Mouse (Mus musculus) kidney, postnatal 4 days (tissue): ENCODE results near the gene Hira.
"Not testable (repeated sequence)": the region's sequence is repeated elsewhere in the genome, so short reads cannot be mapped to it uniquely, and the experiment has no call there.

Experiments
- DNase-seq, 2 experiments: peaks; one replicate each; pipeline ENCODE4 v3.0.0; 2021; ENCODE audit warnings: mixed read lengths in 2 of 2

Hira gene

DNA sequence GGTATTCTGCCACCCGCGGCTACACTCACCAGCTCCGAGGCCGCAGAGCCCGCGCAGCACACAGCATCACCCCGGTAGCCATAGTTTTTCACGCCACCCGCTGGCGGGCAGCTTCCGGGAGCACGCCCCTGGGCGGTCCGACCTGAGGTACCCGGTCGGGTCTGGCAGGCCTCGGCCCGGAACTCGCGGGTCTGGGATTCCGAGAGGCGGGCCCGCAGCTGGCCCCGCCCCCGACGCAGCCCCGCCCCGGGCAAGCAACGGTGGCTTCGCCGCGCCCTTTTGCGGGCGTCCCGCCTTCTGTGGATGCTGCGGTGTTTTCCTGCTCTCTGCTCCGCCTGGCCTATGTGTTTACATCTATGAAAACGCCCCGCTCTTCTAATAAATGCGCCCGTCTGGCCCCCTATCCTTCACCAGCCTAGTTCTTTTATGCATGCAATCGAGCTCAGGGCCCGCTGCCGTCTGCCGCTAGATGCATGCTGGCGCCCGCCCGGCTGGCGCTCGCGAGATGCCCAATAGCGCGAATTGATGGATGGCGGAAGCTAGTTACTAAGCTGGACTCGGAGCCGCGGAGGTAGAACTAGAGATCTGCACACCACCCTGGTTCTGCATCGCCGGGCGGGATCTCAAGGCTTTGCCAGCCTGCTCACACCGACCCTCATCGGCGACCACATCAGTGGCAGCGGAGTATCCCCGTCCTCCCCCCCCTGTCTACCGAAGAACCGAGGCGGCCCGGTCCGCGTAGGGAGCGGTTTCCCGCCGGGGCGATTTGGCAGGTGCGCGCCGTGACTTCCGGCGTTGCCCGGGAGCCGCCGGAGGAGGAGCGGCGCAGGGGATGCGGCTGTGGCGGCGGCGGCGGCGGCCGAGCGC lies at the start of gene Hira, which contains the start of gene Mrpl40:
Gene Hira, plus strand, starts transcription at position 596 of the 867 bp plus-strand sequence.
Gene Mrpl40, minus strand, starts transcription at position 421 of the 867 bp plus-strand sequence.
- DNase-seq: peak; percentile 95 to 97

DNA sequence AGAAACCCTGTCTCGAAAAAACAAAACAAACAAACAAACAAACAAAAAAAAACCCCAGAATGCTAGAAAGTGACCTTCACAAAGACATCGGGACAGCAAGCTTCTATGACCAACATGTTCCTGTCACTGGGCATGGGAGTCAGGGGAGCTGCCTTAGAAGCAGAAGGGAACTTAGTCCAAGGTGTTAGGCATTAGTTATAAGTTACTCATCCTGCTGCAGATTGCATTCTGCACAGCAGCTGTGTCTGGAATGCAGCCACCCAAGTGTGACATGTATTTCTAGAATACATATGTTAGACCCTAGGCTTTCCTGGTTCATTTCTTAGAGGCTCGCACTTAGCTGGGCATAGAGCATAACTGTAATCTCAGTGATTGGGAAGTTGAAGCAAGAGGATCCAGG lies 48.2 kb upstream of the Hira start:
- peak; percentile 17 to 48 for DNase-seq

DNA sequence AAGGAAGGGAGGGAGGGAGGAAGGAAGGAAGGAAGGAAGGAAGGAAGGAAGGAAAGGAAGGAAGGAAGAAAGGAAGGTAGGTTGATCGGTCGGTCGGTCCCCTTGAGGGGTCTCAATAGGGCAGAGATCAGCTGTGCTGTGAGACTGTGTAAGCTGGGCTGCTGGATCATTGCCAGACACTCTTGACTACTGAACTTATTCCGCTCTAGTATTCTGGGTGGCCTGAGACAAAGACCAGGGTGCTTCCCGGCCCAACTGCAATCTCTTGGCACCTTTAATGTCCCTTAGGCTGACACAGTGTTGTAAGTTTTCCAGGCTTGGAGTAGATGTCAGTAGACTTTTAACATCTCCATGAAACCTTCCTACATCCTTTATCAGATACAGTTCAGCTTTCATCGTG lies 47.7 kb upstream of the Hira start:
- DNase-seq: peak; percentile 14 to 43

DNA sequence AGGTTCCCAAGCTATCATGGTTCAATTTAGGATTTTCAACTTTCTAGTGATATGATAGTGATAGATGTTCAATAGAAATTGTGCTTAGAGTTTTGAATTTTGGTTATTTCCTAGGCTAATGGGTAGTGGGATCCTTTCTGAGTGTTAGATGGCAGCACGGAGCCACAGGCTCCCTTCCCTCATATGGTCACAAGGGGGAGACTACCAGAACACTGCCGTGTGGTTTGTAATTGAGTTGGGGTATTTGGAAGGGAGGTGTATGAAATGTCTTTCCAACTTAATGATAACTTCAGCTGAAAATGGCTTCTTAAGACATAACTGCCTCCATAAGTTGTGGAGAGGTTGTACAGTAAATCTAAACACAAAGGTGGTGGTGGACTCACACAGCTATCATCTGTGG lies 43.4 kb upstream of the Hira start:
- no peak for DNase-seq

DNA sequence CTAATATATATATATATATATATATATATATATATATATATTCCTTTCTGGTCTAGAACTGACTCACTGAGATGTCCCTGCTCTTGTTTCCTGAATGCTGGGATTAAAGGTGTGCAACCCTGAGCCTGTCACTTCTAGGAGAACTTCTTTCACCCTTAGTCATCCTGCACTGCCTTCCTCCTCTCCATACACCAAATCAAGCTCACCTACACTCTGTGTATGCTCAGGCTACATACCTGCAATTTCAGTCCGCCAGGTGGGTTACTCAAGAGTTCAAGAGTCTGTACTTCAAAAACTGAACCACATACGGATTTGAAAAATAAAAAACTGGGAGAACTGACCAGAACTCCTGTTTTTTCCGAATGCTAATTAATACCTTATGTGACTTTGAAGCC lies 40.8 kb upstream of the Hira start:
- DNase-seq: no peak

DNA sequence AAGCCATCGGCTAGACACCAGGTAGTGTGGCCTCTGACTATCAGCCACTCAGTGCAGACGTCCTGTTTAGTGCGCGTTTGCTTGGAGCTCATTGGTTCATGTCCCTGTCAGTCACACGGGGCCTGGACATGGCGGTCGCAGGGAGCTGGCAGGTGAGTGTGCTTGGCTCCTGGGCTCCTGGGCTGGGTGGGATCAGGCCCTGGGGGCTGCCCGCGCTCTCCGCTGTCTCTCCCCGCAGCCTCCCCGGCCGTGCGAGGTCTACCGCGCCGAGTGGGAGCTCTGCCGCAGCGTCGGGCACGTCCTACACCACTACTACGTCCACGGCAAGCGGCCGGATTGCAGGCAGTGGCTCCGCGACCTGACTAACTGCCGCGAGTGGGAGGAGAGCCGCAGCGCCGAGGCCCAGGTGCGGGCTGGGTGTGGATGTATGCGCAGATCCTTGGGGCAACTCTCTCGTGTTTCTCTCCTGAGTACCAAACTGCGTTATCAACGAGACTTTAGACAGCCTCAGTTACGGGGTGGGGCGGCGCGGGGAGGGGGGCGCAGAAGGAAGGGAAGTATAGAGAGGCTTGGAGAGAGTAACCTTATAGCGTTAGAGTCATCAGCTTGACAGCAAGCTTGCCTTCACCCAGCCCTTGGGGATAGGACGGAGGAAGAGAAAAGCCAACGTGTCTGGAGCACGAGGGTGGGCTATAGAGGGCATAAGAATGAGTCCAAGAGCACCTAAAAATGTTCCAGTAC lies 40.2 kb upstream of the Hira start, which contains the start of the genes 2510002D24Rik and Gm28539:
Gene 2510002D24Rik, plus strand, starts transcription at position 111 of the 741 bp plus-strand sequence.
Gene Gm28539, plus strand, starts transcription at position 117 of the 741 bp plus-strand sequence.
- peak; percentile 96 to 98 for DNase-seq

DNA sequence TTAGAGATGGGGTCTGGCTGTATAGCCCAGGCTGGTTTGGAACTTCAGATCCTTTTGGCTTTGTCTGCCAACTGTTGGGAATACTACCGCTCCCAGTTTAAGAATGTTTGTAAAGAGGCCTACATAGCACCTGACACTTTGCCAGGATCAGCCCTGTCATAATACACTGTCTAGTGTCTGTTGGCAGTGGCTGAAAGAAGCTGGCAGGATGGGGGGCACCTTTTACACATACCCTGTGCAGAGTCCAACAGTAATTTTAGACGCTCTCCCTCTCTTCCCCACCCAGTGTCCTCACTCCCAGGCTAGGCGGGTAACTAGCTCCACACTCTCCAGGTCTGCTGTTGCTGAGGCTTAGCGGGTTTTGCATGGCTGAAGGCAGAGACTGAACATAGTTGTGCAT lies 38.5 kb upstream of the Hira start:
- DNase-seq: no peak

DNA sequence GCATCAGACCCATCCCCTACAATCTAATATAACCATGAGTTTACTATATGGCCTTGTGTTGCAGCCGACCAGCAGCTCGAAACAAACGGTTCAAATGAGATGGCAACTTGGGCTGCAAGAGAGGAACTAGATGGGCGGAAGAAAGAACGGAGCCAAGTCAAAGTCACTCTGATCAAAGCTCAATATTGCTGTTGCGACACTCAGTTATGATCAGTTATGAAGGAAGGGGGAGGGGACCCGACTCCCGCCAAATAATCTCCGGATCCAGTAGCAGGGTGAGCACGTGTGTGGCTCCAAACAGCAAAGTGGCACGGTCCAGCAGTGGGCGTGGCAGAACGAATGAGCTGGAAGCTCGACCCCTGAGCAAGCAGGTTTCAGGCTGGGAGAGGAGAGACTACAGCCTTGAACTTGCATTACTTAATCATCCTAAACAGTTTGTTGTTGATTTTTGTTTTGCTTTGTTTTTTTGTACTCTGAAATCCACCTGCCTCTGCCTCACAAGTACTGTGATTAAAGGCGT lies 30.5 kb upstream of the Hira start:
- DNase-seq: no peak

DNA sequence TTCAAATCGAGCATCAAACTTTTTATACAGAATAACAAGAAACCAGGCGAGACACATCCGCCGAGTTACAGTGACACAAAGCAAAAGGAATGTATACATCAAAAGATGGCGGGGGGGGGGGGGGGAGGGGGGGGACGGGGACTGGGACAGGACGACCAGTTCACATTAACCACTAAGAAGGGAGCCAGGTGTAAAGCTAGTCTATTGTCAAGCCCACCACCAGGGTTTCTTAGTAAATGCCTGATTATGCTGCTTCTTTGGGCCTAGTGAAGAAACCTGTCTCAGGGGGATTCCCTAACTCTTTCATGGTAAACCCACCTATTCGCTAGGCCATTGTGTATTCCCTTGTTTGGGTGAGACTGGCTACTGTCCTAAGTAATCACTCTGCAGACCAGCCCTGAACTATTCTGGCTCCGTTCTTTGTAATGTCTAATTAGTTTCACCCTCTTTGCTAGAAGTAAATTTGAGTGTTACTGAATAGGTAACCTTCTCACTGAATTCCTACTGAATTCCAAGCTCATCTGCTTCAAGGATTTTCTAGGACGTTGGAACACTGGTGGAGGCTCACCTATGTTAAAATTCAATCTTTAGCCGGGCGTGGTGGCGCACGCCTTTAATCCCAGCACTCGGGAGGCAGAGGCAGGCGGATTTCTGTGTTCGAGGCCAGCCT lies 27.2 kb upstream of the Hira start:
- DNase-seq: not testable (repeated sequence)

DNA sequence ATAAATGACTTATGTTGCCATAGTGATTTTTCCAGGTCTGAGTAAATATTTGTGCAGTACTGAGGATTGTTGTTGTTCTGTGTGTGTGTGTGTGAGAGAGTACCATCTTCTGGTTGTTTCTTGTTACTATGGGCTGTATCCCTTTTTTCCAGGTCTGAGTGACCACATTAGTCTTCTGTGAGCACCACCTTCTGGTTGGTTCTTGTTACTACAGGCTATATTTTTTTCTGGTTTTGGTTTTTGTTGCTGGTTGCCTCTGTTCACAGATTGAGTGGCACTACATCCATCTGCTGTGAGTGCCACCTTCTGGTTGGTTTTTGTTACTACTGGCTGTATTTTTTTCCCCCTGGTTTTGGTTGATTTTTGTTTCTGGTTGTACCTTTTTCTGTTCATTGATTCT lies 18.3 kb upstream of the Hira start:
- peak; percentile 14 to 22 for DNase-seq

DNA sequence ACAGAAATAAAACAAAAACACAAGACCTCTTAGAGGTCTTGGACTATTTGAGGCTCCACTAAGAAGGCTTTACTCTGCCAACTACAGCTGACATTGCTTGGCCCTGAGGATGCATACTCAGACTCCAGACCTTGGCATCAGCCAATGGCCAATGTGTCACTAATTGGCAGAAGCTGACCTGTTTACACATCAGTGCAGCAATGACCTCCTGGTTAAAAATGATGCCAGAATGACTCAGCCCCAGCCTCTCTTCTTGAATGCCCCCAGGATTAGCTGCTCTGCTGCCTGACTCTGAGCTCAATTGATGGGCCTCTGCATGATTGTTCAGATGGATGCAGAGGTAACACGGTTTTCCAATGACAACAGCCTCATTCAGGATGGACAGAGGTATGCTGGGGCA lies 16.7 kb upstream of the Hira start:
- DNase-seq: no peak

DNA sequence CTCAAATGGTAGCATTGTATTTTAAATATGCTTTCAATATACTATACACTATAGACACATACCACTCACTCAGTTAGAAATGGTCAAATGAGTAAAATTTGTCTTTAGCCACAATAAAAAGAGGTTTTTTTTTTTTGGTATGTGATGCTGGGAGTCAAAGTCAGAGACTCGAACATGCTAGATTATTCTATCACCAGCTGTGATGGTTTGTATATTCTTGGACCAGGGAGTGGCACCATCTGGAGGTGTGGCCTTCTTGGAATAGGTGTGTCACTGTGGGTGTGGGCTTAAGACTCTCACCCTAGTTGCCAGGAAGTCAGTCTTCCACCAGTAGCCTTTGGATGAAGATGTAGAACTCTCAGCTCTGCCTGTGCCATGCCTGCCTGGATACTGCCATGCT lies 6.3 kb upstream of the Hira start:
- not testable (repeated sequence) for DNase-seq

DNA sequence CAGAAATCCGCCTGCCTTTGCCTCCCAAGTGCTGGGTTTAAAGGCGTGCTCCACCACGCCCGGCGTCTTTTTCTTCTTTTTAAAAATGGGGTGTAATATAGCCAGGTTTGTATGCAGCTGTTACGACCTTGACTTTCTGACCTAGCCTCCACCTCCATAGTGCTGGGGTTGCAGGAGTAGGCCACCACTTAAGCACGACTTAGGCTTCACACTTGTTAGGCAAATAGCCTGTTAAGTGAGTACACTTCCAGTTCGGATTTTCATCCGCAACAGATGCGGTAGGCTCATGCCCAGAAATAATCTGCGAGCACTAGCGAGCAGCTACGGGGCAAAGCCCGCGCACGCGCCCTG lies 771 bp upstream of the Hira start:
- no peak for DNase-seq

DNA sequence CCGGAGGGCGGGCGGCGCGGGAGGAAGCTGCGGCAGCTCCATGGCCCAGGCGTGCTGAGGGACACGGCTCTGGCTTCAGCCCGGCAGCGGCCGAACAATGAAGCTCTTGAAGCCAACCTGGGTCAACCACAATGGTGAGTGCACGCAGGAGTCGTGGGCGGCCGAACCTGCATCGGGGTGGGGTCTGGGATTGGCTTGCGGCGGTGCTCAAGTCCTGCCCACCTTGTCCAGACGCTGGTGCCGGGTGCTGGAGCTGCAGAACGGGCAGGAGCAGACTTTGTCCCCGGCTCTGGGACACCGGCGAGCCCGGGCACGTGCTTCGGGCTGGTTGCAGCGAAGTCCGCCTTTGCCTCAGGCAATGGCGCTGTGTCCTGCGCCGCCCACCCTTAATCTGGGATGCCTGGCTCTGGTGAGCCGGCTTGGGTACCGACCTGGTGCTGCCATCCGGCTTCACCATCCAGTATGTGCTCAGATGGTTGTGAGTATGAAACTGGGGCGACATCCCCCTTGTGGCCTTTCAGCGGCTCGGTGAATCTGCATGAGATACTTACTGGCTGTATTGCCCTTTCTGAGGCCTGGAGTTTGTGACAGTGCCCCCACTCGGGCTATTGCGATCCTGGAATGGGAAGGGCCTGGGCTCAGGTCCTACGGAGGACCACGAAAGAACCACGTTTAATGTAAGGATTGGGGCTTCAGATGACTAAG lies 701 bp downstream of the Hira start:
- DNase-seq: peak; percentile 67 to 81

DNA sequence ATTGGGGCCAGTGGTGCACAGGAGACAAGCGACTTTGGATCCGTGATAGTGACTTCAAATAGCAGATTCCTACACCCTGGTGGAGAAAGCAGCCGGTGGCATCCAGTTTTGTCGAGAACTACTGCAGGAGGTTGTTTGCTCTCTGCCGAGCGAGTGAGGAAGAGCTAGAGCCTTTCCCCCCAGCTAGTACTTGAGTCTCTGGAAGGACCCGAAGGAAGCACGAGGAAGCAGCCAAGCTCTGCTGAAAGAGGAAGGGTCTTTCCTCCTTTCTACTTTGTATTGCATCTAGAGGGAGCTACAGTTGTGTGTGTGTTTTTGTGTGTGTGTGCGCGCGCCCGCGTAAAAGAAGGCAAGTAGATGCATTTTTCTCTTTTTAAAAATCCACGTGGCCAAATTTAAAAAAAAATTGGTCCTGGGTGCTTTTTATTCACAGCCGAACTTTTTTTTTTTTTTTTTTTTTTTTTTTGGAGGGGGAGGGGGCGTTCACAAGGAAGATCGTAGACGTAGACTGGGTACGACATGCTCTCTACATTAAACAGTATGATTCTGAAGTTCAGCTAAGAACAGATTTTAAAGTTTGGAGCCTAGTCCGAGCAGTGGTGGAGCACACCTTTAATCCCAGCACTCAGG lies 1.4 kb downstream of the Hira start:
- no peak for DNase-seq

DNA sequence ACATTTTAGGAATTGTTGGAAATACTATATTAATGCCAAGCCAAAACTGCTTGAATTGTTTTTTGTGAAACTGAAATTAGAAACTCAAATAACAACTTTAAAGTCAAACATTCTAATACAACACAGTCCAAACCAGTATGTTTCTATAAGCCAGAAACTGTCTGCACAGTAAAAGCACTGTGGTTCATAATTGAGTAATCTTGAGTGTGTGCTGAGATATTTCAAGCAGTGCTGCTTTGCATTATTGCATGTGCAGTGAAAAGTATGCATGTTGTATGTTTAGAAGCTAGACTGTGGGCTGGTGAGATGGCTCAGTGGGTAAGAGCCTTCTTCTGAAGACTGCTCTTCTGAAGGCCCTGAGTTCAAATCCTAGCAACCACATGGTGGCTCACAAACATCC lies 7.2 kb downstream of the Hira start:
- no peak for DNase-seq

DNA sequence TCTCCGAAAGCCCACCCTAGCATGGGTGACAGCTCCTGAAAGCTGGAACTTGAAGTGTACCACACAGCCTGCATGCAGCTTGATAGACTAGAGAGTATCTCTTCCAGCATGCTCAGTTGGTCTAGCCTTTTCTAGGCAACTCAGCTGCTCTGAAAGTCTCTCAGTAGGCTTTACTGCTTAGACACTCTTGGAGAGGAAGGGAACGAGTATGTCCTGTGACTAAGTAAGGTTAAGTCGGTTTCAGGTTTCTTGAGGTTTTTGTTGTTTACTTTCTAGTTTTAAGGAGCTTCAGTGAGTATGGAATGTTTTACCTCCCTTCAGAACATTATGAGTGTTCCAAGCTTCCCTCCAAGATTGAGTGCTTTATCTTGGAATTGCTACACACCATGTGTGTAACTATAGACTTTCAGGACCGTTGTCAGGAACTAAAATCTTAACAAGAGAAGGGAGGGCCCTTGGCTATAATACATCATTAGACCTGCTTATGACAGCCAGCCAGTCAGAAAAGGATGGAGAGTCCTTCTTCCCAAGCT lies 17.1 kb downstream of the Hira start:
- no peak for DNase-seq

DNA sequence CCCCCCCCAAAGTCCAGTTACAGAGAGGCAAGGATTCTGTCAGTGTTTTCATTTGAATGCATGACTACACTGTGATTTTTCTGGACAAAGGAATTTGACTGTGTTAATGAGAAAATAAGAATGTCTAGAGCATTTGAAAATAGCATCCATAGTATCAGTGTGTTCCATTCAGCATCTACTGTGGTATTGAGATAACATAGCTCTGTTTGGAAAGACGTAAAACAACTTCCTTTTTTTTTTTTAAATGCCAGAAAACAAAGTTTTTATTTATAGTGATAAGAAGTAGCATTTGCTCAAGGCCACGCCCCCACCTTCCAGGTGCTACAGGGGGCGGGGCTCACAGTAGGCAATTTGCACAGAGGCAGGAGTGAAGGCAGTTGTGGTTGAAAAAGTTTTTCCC lies 18.4 kb downstream of the Hira start:
- DNase-seq: no peak

DNA sequence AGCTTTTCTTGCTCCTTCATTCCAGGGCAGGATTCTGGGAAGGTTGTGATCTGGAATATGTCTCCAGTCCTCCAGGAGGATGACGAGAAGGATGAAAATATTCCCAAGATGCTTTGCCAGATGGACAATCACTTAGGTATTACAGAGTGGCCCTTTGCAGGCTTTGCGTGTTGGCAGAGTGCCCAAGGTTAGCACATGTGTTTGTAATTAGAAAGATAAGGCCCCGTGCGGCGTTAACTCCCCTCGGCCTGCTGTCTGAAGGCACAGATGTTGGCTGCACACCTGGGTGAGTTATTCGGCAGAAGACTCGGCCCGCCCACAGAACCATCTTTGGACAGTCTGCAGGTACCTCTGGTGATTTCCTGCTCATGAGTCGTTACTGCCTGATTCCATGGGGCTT lies 19.6 kb downstream of the Hira start:
- DNase-seq: peak in 1 of 2 experiments; percentile 5

DNA sequence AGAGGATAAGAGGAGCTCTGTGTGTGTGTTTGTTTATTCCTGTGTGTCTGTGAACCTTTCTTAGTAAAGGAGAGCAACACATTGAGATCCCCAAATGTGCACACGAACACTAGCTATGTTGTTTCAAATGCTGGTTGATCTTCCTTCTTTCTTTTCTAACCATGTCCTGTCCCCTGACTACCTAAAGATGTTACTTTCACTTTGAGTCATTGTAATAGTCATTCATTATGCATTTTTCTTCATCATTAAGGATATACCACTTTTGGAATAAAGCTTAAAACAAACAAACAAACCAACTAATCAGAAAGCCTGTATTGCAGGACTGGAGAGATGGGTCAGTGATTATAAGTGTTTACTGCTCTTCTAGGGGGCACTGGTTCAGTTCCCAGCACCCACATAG lies 28.8 kb downstream of the Hira start:
- DNase-seq: no peak

DNA sequence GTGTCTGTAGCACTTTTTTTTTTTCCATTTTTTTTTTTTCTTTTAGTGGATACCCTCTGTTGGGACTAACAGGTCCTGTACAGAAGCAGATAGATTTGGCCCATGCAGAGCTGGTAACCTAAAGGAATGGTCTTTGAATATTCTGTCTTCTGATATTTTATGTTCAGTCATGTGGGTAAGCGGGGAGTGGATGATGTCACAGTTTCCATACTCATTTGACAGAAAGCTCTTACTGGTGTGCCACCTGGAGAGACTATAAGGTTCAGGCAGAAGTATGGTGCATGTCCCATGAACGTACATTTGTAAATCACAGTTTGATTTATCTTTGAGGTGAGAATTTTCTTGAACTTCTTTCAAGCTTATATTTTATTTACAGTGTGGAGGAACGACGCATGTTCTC lies 39.2 kb downstream of the Hira start:
- DNase-seq: no peak

DNA sequence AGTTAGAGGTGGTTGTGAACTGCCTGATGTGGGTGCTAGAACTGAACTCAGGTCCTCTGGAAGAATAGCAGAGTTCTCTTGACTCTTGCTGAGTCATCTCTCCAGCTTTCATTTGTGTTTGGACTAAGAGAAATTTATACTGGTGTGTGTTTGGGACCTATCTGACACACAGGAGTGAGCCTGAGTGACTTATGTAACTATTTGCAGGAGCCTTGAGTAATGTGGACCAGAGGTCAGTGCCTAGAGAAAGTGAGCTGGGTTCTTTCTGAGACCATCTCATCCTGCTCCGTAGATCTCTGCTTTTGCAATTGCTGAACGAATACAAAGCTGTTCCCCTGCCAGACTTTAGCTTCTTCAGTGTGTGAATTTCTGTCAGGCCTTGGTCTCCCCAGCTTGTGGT lies 44.9 kb downstream of the Hira start:
- DNase-seq: no peak
